Mouse (Mus musculus) inflammation-experienced regulatory T-cells, adult 6 months (primary cell): ENCODE results near the gene Krtap28-13. TPM values are rescaled to one million over a fixed set of nuclear protein-coding genes. Genes with fewer than 3 reads are reported as not detected.

Experiments used
- ATAC-seq: one replicate; pipeline ENCODE4 v1.8.0; 2017
- polyA plus RNA-seq, 3 experiments: library from polyadenylated mRNA; unstranded; fragments of 100-300 nt; shearing (Covaris generic); gene quantifications; one replicate each; pipeline ENCODE4 v1.2.1; 2017

Gene Krtap28-13
- polyA plus RNA-seq, 3 experiments from 2014 or later, result not detected

- no peak for ATAC-seq
Measured at GRCm38 (mm10) chr1:83096935-83097334, 36.2 kb downstream of the Krtap28-13 start.

- no peak for ATAC-seq
Measured at GRCm38 (mm10) chr1:83099160-83099559, 38.4 kb downstream of the Krtap28-13 start.

- ATAC-seq, result no peak
Measured at GRCm38 (mm10) chr1:83099580-83100137, 38.9 kb downstream of the Krtap28-13 start.

GRCm38 (mm10) chr1:83101891-83102290 is 41.2 kb downstream of the Krtap28-13 start:
- ATAC-seq, result no peak

GRCm38 (mm10) chr1:83105464-83105863 is 44.7 kb downstream of the Krtap28-13 start:
- ATAC-seq, result no peak

- ATAC-seq, result no peak
Measured at GRCm38 (mm10) chr1:83107410-83107978, 46.8 kb downstream of the Krtap28-13 start.

- no peak for ATAC-seq
Measured at GRCm38 (mm10) chr1:83110992-83111391, 50.3 kb downstream of the Krtap28-13 start.

Other genes with a start within 250 kb of the Krtap28-13 start
- gene Agfg1, start 221.4 kb upstream of the Krtap28-13 start, polyA plus RNA-seq, result 10 to 100 TPM; 32.2 to 33.2 (median 32.6) TPM
- gene A030005L19Rik, start 147.6 kb upstream of the Krtap28-13 start, polyA plus RNA-seq, result 1 to 10 TPM in 2 of 3 experiments, under 1 TPM in 1; 0.60 to 2.2 (median 1.1) TPM
- gene A030014E15Rik, start 136.0 kb upstream of the Krtap28-13 start, polyA plus RNA-seq, result not detected
- not detected for gene Gm6217, start 129.5 kb upstream of the Krtap28-13 start, polyA plus RNA-seq
- gene A030003K21Rik, start 117.5 kb upstream of the Krtap28-13 start, polyA plus RNA-seq, result not detected
- gene Gm7544, start 104.9 kb upstream of the Krtap28-13 start, polyA plus RNA-seq, result not detected
- not detected for gene Gm47955, start 100.6 kb upstream of the Krtap28-13 start, polyA plus RNA-seq
- gene Gm47959, start 60.4 kb upstream of the Krtap28-13 start, polyA plus RNA-seq, result not detected
- gene Slc19a3, start 22.5 kb upstream of the Krtap28-13 start, polyA plus RNA-seq, result not detected
- not detected for gene Krtap28-10, start 18.4 kb upstream of the Krtap28-13 start, polyA plus RNA-seq
- not detected for gene Gm47969, start 16.0 kb upstream of the Krtap28-13 start, polyA plus RNA-seq
- gene A030005K14Rik, start 1.6 kb upstream of the Krtap28-13 start, polyA plus RNA-seq, result not detected
- gene Ccl20, start 55.8 kb downstream of the Krtap28-13 start, polyA plus RNA-seq, result 10 to 100 TPM in 2 of 3 experiments, 1 to 10 TPM in 1; 1.1 to 29.5 (median 11.3) TPM
- gene Daw1, start 98.8 kb downstream of the Krtap28-13 start, polyA plus RNA-seq, result 1 to 10 TPM in 1 of 3 experiments, under 1 TPM in 1, not detected in 1; 0.44 to 1.2 TPM